Mouse (Mus musculus): ENCODE measurements around the gene Lhfp.
"Not testable (repeated sequence)": the region's sequence is repeated elsewhere in the genome, so short reads cannot be mapped to it uniquely, and the experiment has no call there.

DNA sequence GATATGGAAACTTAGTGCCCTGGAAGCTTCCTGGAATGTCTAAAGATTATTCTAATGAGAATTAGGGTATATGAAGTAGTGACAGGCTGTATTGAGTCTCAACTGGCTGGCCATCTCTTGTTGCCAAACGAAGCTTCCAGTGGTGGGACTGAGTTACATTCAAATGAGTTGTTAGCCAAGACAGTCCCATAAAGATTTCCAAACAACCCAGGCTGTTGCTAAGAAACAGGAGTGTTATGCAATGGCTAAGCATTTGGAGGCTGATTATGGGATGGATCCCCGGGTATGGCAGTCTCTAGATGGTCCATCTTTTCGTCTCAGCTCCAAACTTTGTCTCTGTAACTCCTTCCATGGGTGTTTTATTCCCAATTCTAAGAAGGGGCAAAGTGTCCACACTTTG, 240.7 kb downstream of the Lhfp start:
- TF ChIP-seq POLR2A (IDR thresholded peaks at IDR 0.05; ENCODE audit: extremely low read depth, insufficient read depth, low read length); CTCF (IDR thresholded peaks at IDR 0.05; ENCODE audit: low read depth, low read length): not testable (repeated sequence)
